Mouse (Mus musculus) testis, adult 2 months (tissue): ENCODE data around the gene Spc25.

ENCODE experiments used
- CTCF ChIP-seq: fragments of 200-500 bp; IDR thresholded peaks from 2 replicates; pipeline ENCODE4 v1.5.1; 2012; ENCODE audit warnings: low read depth, mild to moderate bottlenecking, inconsistent platforms, low read length, moderate library complexity; ENCODE audit not compliant: control insufficient read depth, insufficient read depth, insufficient replicate concordance
- POLR2A ChIP-seq: fragments of 200-500 bp; IDR thresholded peaks from 2 replicates; pipeline ENCODE4 v1.6.1; 2012; ENCODE audit warnings: low read depth, mild to moderate bottlenecking, inconsistent platforms, low read length, moderate library complexity; ENCODE audit not compliant: control insufficient read depth

- TF ChIP-seq CTCF (no peak), POLR2A (no peak)
Measured at GRCm38 (mm10) chr2:69175296-69175695, 30.7 kb downstream of the Spc25 start.
